Mouse (Mus musculus): ENCODE results near the gene Pgpep1l.

DNA sequence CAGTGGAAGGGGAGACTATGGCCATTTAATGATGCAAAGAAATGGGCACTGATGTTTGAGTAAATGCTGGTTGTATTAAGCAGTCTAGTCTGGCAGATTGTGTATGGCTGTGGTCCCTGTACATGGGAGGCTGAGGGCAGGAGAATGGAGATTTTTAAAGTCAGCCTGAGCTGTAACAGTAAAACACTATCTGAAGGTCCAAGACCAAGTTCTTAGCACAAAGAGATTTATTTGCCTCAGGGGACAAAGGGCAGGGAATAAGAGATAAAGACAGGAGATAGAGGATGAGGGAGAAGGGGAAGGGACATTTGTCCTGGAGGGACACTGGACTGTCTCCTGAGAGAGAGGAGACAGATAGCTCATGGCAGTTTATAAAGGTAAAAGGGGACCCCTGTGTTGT lies 9.5 kb upstream of the Pgpep1l start, which contains the start of gene Fam169b:
- no peak for TF ChIP-seq CTCF (IDR thresholded peaks at IDR 0.05; ENCODE audit: extremely low read depth, insufficient read depth, low read length)
- TF ChIP-seq POLR2A (IDR thresholded peaks at IDR 0.05; ENCODE audit: extremely low read depth, insufficient read depth, low read length): no peak

Measured in cortical plate, adult 2 months (tissue).